Mouse (Mus musculus) liver, embryonic 12.5 days (tissue): Measurements from ENCODE around the gene Rasl11b. TPM values are rescaled to one million over a fixed set of nuclear protein-coding genes. Genes with fewer than 3 reads are reported as not detected.
A peak's percentile ranks its signal among the peaks of the same experiment; 100 is the strongest.

Experiments used
- ATAC-seq: fragments of 200-750 bp; cut with Nextera tagmentation; 2 replicates; pipeline ENCODE4 v1.8.0; 2017; ENCODE audit warnings: moderate number of reproducible peaks, mild to moderate bottlenecking, moderate library complexity
- H3K27ac ChIP-seq: fragments of 300-500 bp; sonication (generic); 2 replicates; pipeline ENCODE4 v1.5.1; 2016; ENCODE audit warnings: mild to moderate bottlenecking
- H3K27me3 ChIP-seq: fragments of 300-500 bp; sonication (generic); replicated peaks from 2 replicates; pipeline ENCODE4 v1.6.1; 2016; ENCODE audit warnings: mild to moderate bottlenecking, moderate library complexity
- H3K36me3 ChIP-seq: fragments of 300-500 bp; sonication (generic); 2 replicates; pipeline ENCODE4 v1.6.1; 2016; ENCODE audit warnings: mild to moderate bottlenecking, moderate library complexity
- H3K4me1 ChIP-seq: fragments of 300-500 bp; sonication (generic); 2 replicates; pipeline ENCODE4 v1.6.1; 2016
- H3K4me2 ChIP-seq: fragments of 300-500 bp; sonication (generic); 2 replicates; pipeline ENCODE4 v1.6.1; 2016; ENCODE audit warnings: mild to moderate bottlenecking, moderate library complexity
- H3K4me3 ChIP-seq: fragments of 300-500 bp; sonication (generic); 2 replicates; pipeline ENCODE4 v1.5.1; 2016; ENCODE audit warnings: mild to moderate bottlenecking, moderate library complexity
- H3K9ac ChIP-seq: fragments of 300-500 bp; sonication (generic); 2 replicates; pipeline ENCODE4 v1.6.1; 2016; ENCODE audit warnings: mild to moderate bottlenecking, moderate library complexity
- H3K9me3 ChIP-seq: fragments of 300-500 bp; sonication (generic); replicated peaks from 2 replicates; pipeline ENCODE4 v1.6.1; 2016; ENCODE audit warnings: mild to moderate bottlenecking, moderate library complexity
- WGBS: fragments of 180-500 bp; shearing (Covaris S2); methylation state at CpG from one replicate; pipeline ENCODE4 v1.1.7; 2016; ENCODE audit not compliant: insufficient replicate concordance; 5-methylcytosine and 5-hydroxymethylcytosine counted together
- polyA plus RNA-seq: library from polyadenylated mRNA; unstranded; fragments of >200 nt; fragmentation: Nextera tagmentation; extraction: Ambion mirVana; gene quantifications from 2 replicates; pipeline ENCODE4 v1.2.1, GENCODE M21; 2016

The Rasl11b gene
- polyA plus RNA-seq, 1 experiment from 2014 or later: 5.9 TPM

DNA sequence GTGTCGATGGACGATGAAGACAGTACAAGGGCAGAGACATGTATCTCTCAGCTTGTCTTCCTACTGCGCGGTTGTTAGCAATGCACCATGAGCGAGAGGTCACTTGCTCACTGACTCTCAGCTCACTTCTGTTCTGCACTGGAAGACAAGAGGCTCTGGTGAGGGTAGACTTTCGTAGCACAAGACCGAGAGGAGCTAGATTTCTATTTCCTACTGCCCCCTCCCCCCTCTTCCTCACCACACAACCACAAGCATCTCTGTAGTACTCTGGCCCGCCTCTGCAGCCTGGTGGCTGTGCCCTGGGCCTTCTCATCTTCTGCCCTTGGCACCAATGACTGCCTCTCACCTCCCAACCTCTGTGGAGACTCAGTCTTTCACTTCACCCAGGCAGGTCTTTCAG is 5.4 kb downstream of the Rasl11b start:
- Histone ChIP-seq H3K4me3 (no peak overlapping the region), H3K4me1 (peaks cover 20% of the 10 kb centered on the region), H3K36me3 (peaks cover 21% of the 10 kb centered on the region), H3K4me2 (no peak overlapping the region), H3K27me3 (peaks cover 16% of the 10 kb centered on the region), H3K27ac (no peak overlapping the region), H3K9ac (no peak overlapping the region), H3K9me3 (no peaks in the 10 kb centered on the region)
- WGBS: 50% methylated on average over 8 of the region's 8 CpGs
- ATAC-seq: no peak

DNA sequence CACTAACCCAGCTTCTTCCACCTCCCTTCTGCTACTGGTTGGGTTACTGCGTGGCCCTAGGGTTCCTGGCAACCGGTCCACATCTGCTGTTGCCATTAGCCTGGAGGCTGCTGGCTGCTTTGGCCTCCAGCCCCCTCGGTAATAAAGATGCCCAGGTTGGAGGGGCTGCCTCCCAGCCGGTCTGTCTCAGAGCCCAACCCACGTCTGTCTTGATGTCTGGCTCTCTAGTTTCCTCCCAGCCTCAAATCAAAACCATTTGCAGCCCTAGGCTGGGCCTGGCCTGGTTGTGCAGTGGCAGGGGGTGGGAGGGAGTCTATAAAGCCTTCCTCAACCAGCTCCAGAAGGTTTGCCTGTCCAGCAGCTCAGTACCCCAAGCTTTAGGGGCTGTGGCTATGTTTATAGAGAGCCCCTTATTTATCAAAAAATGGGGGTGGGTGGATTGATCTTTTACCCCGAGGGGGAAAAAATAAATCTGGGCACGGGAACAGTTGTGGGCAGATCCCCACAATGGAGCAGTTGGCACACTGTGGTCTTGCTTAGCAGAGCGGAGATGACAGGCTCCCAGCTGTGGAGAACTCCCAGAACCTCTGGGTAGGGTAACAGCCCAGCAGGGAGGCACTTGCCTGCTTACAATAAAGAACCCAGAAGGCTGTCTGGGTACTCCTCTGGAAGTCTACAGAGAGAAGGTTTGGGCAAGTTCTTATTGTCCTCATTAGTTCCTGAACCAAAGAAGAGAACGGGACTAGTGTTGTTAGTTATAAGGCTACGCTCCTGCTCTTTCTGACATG is 6.7 kb downstream of the Rasl11b start:
- no peak for ATAC-seq
- Histone ChIP-seq H3K27ac (no peak overlapping the region), H3K4me2 (no peak overlapping the region), H3K9me3 (no peaks in the 10 kb centered on the region), H3K9ac (no peak overlapping the region), H3K27me3 (0 out of 2 replicates have a peak, but pooled peaks cover 4% of the 10 kb centered on the region), H3K4me3 (no peak overlapping the region), H3K36me3 (peaks cover 21% of the 10 kb centered on the region), H3K4me1 (peaks cover 9% of the 10 kb centered on the region; the same call in 1 of the 2 replicates)
- 67% methylated on average over 10 of the region's 10 CpGs for WGBS

DNA sequence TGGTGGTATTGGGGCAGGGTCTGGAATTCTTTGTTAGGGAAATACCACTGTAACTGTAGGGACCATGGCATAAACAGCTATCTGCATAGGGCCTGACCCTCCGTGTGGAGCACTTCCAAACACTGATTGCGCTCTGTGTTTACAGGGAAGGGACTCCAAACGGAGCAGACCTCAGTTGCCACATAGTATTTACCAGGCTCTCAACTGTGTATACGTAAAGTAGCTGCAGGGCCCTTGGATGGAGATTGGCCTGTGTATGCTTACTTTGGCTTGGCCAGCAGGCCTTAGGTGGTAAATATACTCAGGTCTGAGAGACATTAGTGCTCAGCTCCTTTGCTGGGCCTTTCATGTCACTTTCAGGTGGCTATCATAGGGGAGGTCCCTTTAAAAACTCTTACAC is 7.4 kb downstream of the Rasl11b start:
- Histone ChIP-seq H3K27me3 (no peaks in the 10 kb centered on the region), H3K9ac (no peak overlapping the region), H3K4me1 (peaks cover 2% of the 10 kb centered on the region; the same call in 1 of the 2 replicates), H3K36me3 (peaks cover 16% of the 10 kb centered on the region), H3K4me2 (no peak overlapping the region), H3K9me3 (no peaks in the 10 kb centered on the region), H3K4me3 (no peak overlapping the region), H3K27ac (no peak overlapping the region)
- WGBS: 70% methylated on average over 4 of the region's 4 CpGs
- ATAC-seq: no peak

DNA sequence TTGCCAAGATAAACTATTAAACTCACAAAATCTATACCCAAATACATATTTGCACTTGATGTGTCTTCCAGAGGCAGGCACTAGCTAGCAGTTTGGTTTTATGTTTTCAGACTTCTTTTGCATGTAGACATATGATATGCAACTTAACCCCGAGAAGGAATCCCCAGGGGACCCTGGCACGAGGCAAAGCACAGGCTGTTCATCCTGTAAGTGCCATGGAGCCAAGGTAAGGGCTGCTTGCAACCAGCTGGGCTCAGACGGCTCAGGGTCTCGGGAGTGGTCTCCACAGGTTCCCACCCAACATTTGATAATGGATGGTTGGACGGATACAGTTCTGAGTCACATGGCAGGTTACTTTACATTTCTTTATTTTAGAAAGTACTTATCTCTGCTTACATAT is 9.4 kb downstream of the Rasl11b start:
- Histone ChIP-seq H3K4me2 (no peak overlapping the region), H3K9ac (no peak overlapping the region), H3K9me3 (no peaks in the 10 kb centered on the region), H3K4me1 (no peaks in the 10 kb centered on the region), H3K4me3 (no peak overlapping the region), H3K36me3 (no peaks in the 10 kb centered on the region), H3K27ac (no peak overlapping the region), H3K27me3 (no peaks in the 10 kb centered on the region)
- no peak for ATAC-seq
- WGBS: 66% methylated on average over 5 of the region's 5 CpGs

DNA sequence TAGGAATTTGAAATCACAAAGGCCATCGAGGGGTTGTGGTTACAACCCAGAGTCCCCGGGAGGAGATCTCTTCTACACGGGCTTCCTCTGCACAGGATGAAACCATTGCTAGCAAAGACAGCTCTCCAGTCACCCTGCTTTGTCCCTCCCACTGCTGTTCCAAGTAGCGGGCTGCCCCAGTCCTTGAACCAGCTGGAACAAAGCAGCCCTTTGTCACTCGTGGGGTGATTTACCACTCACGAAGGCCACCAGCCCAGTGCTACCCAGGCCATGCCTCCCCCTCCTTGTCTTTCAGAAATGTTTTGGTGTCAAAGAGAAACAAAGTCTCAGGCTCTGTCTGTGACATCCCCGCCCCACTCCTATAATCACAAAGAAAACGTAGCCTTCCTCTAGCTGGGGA is 10.4 kb downstream of the Rasl11b start:
- Histone ChIP-seq H3K9me3 (no peaks in the 10 kb centered on the region), H3K9ac (no peak overlapping the region), H3K4me2 (no peak overlapping the region), H3K4me1 (no peaks in the 10 kb centered on the region), H3K27me3 (no peaks in the 10 kb centered on the region), H3K4me3 (no peak overlapping the region), H3K27ac (no peak overlapping the region), H3K36me3 (no peaks in the 10 kb centered on the region)
- no peak for ATAC-seq
- 53% methylated on average over 8 of the region's 8 CpGs for WGBS

DNA sequence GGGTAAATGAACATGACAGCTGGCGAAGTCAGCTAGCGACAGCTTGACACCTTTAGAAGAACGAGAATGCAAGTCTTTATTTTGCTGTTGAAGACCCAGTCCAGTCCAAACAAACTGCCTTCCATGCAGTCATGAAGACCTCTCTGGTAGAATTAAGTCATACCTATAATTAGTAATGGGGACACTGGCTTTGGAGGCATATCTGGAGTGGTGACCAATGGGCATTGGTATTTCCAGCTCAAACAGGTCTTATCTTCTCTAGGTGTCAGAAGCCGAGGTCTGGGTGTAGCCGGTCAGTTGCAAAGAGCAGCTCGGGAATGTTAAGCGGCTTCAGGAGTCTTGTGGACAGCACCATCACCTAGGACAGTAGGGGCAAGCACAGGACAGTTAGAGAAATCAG is 11.0 kb downstream of the Rasl11b start:
- Histone ChIP-seq H3K9ac (no peak overlapping the region), H3K4me3 (no peak overlapping the region), H3K4me2 (no peak overlapping the region), H3K27me3 (no peaks in the 10 kb centered on the region), H3K9me3 (no peaks in the 10 kb centered on the region), H3K27ac (no peak overlapping the region), H3K36me3 (no peaks in the 10 kb centered on the region), H3K4me1 (no peaks in the 10 kb centered on the region)
- no peak for ATAC-seq
- WGBS: 77% methylated on average over 7 of the region's 7 CpGs

DNA sequence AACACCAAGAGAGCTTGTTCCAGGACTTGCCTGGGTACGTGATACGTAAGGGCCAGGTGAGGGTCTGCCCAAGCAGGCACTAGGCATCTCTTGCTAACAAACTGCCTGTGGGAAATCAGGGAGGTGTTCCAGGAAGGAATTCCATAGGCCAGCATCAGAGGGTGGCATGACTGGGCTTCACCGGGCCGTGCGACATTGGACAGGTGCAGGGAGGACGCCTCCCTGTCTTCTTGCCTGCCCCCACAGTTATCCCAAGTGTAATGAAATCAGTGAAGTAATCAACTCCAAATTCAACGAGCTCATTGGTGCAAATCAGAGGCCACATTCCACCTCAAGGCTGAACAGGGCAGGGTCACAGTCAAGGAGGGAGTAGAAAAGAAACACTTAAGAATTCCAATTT is 11.6 kb downstream of the Rasl11b start:
- 80% methylated on average over 7 of the region's 7 CpGs for WGBS
- no peaks in the 10 kb centered on the region for H3K36me3 ChIP-seq
- H3K4me2 ChIP-seq: no peak overlapping the region
- ATAC-seq: no peak
- H3K4me3 ChIP-seq: no peak overlapping the region
- no peaks in the 10 kb centered on the region for H3K27me3 ChIP-seq
- H3K27ac ChIP-seq: no peak overlapping the region
- no peaks in the 10 kb centered on the region for H3K4me1 ChIP-seq
- H3K9me3 ChIP-seq: no peaks in the 10 kb centered on the region
- no peak overlapping the region for H3K9ac ChIP-seq

DNA sequence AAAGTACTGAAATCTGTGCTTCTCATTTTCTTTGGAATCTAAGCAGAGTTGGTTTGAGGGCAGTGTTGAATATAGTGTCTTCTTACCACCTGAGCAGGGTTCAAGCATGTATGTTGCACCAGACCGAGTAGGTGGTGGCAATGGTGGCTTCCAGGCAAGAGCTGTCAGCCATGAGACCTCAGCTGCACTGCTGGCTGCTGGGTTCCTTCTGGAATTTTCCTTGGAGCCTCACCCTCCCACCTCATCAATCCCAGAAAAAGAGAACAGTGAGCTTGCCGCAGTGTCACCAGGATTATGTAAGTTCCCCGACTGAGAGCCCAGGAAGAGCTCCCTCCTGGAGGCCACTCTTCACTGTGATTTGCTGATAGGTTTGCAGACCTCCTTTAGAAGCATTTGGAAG is 12.1 kb downstream of the Rasl11b start:
- Histone ChIP-seq H3K4me2 (no peak overlapping the region), H3K27me3 (no peaks in the 10 kb centered on the region), H3K9me3 (no peaks in the 10 kb centered on the region), H3K9ac (no peak overlapping the region), H3K36me3 (no peaks in the 10 kb centered on the region), H3K4me1 (no peaks in the 10 kb centered on the region), H3K4me3 (no peak overlapping the region), H3K27ac (no peak overlapping the region)
- no peak for ATAC-seq
- 76% methylated on average over 3 of the region's 3 CpGs for WGBS

DNA sequence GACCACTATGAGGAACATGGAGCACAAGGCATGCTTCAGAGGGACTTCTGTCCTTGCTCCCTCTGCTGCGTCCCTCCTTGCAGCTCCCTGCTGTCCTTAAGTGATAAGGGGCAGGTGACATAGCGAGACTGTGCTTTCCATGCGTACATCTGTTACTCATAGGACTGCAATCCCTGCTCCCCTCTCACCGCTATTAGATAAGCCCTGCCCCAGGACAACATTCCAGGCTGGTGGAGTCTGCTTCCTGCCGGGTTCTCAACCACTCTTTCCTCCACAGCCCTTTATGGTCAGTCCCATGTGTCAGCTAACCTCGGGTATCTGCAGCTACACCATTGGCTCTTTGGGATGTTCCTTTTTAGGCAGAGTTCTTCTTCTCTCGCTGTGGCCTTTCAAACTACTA is 13.4 kb downstream of the Rasl11b start:
- no peaks in the 10 kb centered on the region for H3K36me3 ChIP-seq
- H3K27ac ChIP-seq: no peak overlapping the region
- H3K9ac ChIP-seq: no peak overlapping the region
- no peaks in the 10 kb centered on the region for H3K9me3 ChIP-seq
- no peak for ATAC-seq
- 46% methylated on average over 7 of the region's 7 CpGs for WGBS
- no peaks in the 10 kb centered on the region for H3K4me1 ChIP-seq
- H3K27me3 ChIP-seq: no peaks in the 10 kb centered on the region
- H3K4me3 ChIP-seq: no peak overlapping the region
- no peak overlapping the region for H3K4me2 ChIP-seq

DNA sequence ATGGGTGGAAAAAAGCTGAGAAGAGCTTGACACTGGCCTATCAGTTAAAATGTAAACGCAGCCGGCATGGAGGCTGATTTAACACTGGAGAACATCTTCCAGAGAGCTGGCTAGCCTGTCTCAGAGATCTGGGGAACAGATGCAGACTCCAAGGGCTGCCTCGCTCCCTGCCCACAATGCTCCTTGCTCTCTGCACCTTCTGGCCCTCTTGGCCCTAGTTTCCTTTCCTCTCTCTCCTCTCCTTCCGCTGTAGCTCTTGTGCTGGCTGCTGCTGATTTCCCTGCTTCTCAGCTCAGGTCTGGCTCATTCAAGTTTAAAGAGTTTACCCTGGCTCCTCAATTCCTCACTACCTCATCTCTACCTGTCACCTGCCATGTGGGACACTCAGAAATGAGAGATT is 14.6 kb downstream of the Rasl11b start:
- Histone ChIP-seq H3K9ac (no peak overlapping the region), H3K4me3 (no peak overlapping the region), H3K36me3 (no peaks in the 10 kb centered on the region), H3K9me3 (no peaks in the 10 kb centered on the region), H3K27ac (no peak overlapping the region), H3K4me2 (no peak overlapping the region), H3K27me3 (no peaks in the 10 kb centered on the region), H3K4me1 (no peaks in the 10 kb centered on the region)
- 70% methylated on average over 4 of the region's 4 CpGs for WGBS
- ATAC-seq: no peak

DNA sequence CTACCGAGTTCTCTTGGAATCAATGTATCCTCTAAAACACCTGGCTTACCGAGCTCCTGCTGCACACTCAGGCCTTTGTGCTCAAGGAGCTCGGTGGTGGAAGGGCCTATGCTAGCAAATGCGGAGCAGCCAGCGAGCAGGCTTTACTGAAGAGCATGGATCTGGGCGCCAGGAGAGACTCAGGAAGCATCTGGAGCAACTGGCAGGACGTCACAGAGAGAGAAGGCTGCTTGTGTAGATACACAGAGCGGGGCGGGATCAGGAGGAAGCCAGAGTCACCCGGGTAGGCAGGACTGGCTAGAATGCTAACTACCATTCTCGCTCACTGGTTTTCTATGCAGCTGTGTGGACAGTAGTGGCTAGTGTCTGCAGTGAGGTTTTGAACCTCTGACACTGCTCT is 16.3 kb downstream of the Rasl11b start:
- Histone ChIP-seq H3K4me1 (no peaks in the 10 kb centered on the region), H3K4me2 (no peak overlapping the region), H3K36me3 (no peaks in the 10 kb centered on the region), H3K9me3 (no peaks in the 10 kb centered on the region), H3K27ac (no peak overlapping the region), H3K27me3 (no peaks in the 10 kb centered on the region), H3K4me3 (no peak overlapping the region), H3K9ac (no peak overlapping the region)
- WGBS: 54% methylated on average over 11 of the region's 11 CpGs
- ATAC-seq: peak; percentile 25; the same call in 1 of the 2 replicates

DNA sequence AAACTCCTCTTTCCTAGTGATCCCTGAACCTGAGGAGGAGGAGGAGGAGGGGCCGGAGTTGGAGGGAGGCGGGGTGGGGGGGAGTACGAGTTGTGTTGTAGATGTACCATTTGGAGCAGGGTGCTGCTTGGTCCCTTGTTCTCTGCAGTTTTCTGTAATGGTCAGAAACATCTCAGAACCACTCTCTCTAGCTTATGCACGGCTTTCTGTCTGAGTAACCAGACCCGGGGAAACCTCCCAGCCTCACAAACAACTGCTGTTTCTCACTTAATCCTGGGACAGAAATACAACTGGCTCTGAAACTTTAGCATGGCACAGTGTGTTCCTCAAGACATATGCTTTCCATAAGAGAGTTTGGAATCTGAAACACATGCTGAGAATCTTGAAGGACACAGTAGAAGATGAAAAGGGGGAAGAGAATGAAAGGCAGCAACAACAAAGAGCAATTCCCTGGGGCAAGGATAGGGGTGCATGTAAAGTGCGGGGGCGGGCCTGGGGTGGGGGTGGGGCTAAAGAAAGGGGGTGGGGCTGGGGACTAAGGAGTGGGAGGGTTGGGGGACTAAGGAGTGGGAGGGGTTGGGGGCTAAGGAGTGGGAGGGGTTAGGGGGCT is 19.5 kb downstream of the Rasl11b start:
- 0 out of 2 replicates have a peak overlapping the region, but pooled peaks have one; percentile 3 for H3K4me2 ChIP-seq
- 45% methylated on average over 7 of the region's 7 CpGs for WGBS
- H3K36me3 ChIP-seq: no peaks in the 10 kb centered on the region
- H3K27me3 ChIP-seq: no peaks in the 10 kb centered on the region
- H3K9ac ChIP-seq: no peak overlapping the region
- H3K27ac ChIP-seq: no peak overlapping the region
- H3K4me1 ChIP-seq: no peaks in the 10 kb centered on the region
- no peak overlapping the region for H3K4me3 ChIP-seq
- ATAC-seq: no peak
- no peaks in the 10 kb centered on the region for H3K9me3 ChIP-seq
